ENCODE assay signal across 10 mouse cellular contexts in the genomic region with DNA sequence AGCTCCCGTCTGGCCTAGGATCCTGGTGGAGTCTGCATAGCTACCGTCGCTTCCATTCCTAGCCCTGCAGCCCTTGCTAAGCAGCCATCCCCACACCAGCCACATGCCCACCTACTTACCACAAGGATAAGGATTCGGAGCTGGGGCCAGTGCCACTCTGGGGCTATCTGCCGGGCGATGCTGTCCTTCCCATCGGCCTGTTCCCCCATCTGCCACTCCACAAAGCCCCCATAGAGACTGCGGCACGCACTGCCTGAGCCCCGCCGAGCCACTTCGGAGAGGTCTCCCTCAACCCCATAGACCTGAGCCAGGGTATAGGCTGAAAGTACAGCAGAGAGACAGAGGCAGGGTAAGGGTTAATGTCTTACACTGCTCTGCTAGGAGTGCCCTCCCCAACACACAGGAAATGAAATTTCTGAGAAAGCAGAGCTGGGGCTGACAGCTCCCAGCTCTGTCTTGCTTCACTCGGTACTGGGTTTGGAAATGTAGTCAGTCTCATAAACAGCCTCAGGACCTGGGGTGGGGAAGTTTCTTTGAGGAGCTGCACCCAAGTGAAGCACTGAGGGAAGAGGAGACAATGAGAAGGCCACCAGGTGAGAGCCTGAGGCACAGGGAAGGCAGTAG. TPM values are rescaled to one million over a fixed set of nuclear protein-coding genes. Genes with fewer than 3 reads are reported as not detected.
DNase-seq lines count a peak whose midpoint lies in the region; ATAC-seq and TF ChIP-seq lines count a peak whose summit lies in the region.
"Had no signal": no experiment of that assay in that cellular context is flagged by ENCODE, and none has a peak within 500 bp of the region (broad histone marks: within the 10 kb centered on the region; RNA-seq: fewer than 3 reads in every experiment).

No protein-coding gene starts in this region.

- TF ChIP-seq CTCF in G1E (IDR thresholded peaks at IDR 0.05; ENCODE audit: low read depth, low read length), result no peak

- 0 out of 2 replicates have a peak, but pooled peaks cover 4% of the 10 kb centered on the region for H3K9me3 ChIP-seq in hindbrain, embryonic 12.5 days (replicated peaks)
- H3K9me3 ChIP-seq in hindbrain, embryonic 14.5 days (ENCODE audit: control insufficient read depth, low read length), result no peaks in the 10 kb centered on the region
- H3K9me3 ChIP-seq in G1E (replicated peaks), result peaks cover 3% of the 10 kb centered on the region
- H3K9me3 ChIP-seq in intestine, embryonic 16.5 days (ENCODE audit: control insufficient read depth, low read length), result no peaks in the 10 kb centered on the region
- no peaks in the 10 kb centered on the region for H3K9me3 ChIP-seq in megakaryocyte, embryonic 14.5 days
- no peaks in the 10 kb centered on the region for H3K9me3 ChIP-seq in midbrain, embryonic 11.5 days (ENCODE audit: control insufficient read depth, low read length)

- 0 out of 2 replicates have a peak overlapping the region, but pooled peaks have one; percentile 38 for H3K9ac ChIP-seq in hindbrain, embryonic 12.5 days
- no peak overlapping the region for H3K9ac ChIP-seq in hindbrain, embryonic 14.5 days
- peak overlapping the region; percentile 21; the same call in 1 of the 2 replicates for H3K9ac ChIP-seq in intestine, embryonic 16.5 days (ENCODE audit: low read depth, low read length)
- no peak overlapping the region for H3K9ac ChIP-seq in midbrain, embryonic 11.5 days (ENCODE audit: low read length)

- no peak for DNase-seq in hindbrain, embryonic 14.5 days (ENCODE audit: low spot score)
- no peak for DNase-seq in G1E (ENCODE audit: low spot score)
- no peak for DNase-seq in gastrocnemius, adult 8-10 months (ENCODE audit: low spot score in 2 of 2)
- DNase-seq in midbrain, embryonic 11.5 days (ENCODE audit: low spot score, missing footprints), result no peak
- no peak for DNase-seq in embryo, embryonic 10.5 days (ENCODE audit: low spot score)
- DNase-seq: layer of hippocampus, adult 9-11 months had no signal

- 88% methylated on average over 13 of the region's 13 CpGs for WGBS in hindbrain, embryonic 12.5 days
- 94% methylated on average over 13 of the region's 13 CpGs for WGBS in hindbrain, embryonic 14.5 days
- 76% methylated on average over 13 of the region's 13 CpGs for WGBS in intestine, embryonic 16.5 days
- 94% methylated on average over 13 of the region's 13 CpGs for WGBS in midbrain, embryonic 11.5 days

- H3K27me3 ChIP-seq in hindbrain, embryonic 12.5 days, result no peaks in the 10 kb centered on the region
- H3K27me3 ChIP-seq in hindbrain, embryonic 14.5 days (ENCODE audit: control insufficient read depth, insufficient read depth, low read length), result peaks cover 3% of the 10 kb centered on the region; the same call in 1 of the 2 replicates
- no peaks in the 10 kb centered on the region for H3K27me3 ChIP-seq in G1E (ENCODE audit: insufficient read depth, low read length)
- H3K27me3 ChIP-seq in intestine, embryonic 16.5 days (replicated peaks; ENCODE audit: control insufficient read depth, insufficient read depth, low read length), result no peaks in the 10 kb centered on the region
- no peaks in the 10 kb centered on the region for H3K27me3 ChIP-seq in megakaryocyte, embryonic 14.5 days (replicated peaks)
- H3K27me3 ChIP-seq in midbrain, embryonic 11.5 days (ENCODE audit: control insufficient read depth, insufficient read depth, low read length), result no peaks in the 10 kb centered on the region

- H3K4me3 ChIP-seq in hindbrain, embryonic 12.5 days, result no peak overlapping the region
- no peak overlapping the region for H3K4me3 ChIP-seq in hindbrain, embryonic 14.5 days (replicated peaks; ENCODE audit: low read length)
- H3K4me3 ChIP-seq in G1E (ENCODE audit: low read depth, low read length), result peak overlapping the region; percentile 57; the same call in 1 of the 2 replicates
- no peak overlapping the region for H3K4me3 ChIP-seq in intestine, embryonic 16.5 days (ENCODE audit: low read length)
- peak overlapping the region; percentile 84 for H3K4me3 ChIP-seq in megakaryocyte, embryonic 14.5 days (replicated peaks)
- H3K4me3 ChIP-seq in midbrain, embryonic 11.5 days (ENCODE audit: low read depth, low read length), result no peak overlapping the region

- ATAC-seq in hindbrain, embryonic 12.5 days (ENCODE audit: low FRiP score), result no peak
- ATAC-seq in hindbrain, embryonic 14.5 days (ENCODE audit: low FRiP score), result no peak
- no peak for ATAC-seq in G1E (ENCODE audit: extremely low read depth, insufficient number of reproducible peaks, low FRiP score, poor library complexity, severe bottlenecking)
- ATAC-seq in intestine, embryonic 16.5 days, result no peak
- ATAC-seq in midbrain, embryonic 11.5 days (ENCODE audit: low FRiP score), result no peak

- no peak overlapping the region for H3K4me2 ChIP-seq in hindbrain, embryonic 12.5 days (replicated peaks)
- no peak overlapping the region for H3K4me2 ChIP-seq in hindbrain, embryonic 14.5 days (replicated peaks)
- H3K4me2 ChIP-seq in intestine, embryonic 16.5 days (ENCODE audit: low read depth, low read length), result no peak overlapping the region
- no peak overlapping the region for H3K4me2 ChIP-seq in midbrain, embryonic 11.5 days

- H3K27ac ChIP-seq in hindbrain, embryonic 12.5 days, result no peak overlapping the region
- no peak overlapping the region for H3K27ac ChIP-seq in hindbrain, embryonic 14.5 days
- H3K27ac ChIP-seq in intestine, embryonic 16.5 days (ENCODE audit: low read length), result peak overlapping the region; percentile 23; the same call in 1 of the 2 replicates
- H3K27ac ChIP-seq in midbrain, embryonic 11.5 days (ENCODE audit: low read depth, low read length), result no peak overlapping the region

- peaks cover 61% of the 10 kb centered on the region for H3K36me3 ChIP-seq in hindbrain, embryonic 12.5 days
- H3K36me3 ChIP-seq in hindbrain, embryonic 14.5 days (replicated peaks; ENCODE audit: control insufficient read depth, insufficient read depth), result peaks cover 61% of the 10 kb centered on the region
- H3K36me3 ChIP-seq in G1E (replicated peaks), result peaks cover 78% of the 10 kb centered on the region
- peaks cover 19% of the 10 kb centered on the region for H3K36me3 ChIP-seq in intestine, embryonic 16.5 days (ENCODE audit: control insufficient read depth, insufficient read depth, low read length)
- H3K36me3 ChIP-seq in megakaryocyte, embryonic 14.5 days (replicated peaks; ENCODE audit: low read length), result peaks cover 88% of the 10 kb centered on the region
- H3K36me3 ChIP-seq in midbrain, embryonic 11.5 days (ENCODE audit: control insufficient read depth, insufficient read depth, low read length), result peaks cover 17% of the 10 kb centered on the region

- peaks cover 18% of the 10 kb centered on the region for H3K4me1 ChIP-seq in hindbrain, embryonic 12.5 days
- H3K4me1 ChIP-seq in hindbrain, embryonic 14.5 days (replicated peaks; ENCODE audit: control insufficient read depth, insufficient read depth, low read length), result peaks cover 10% of the 10 kb centered on the region; the same call in 1 of the 2 replicates
- peaks cover 62% of the 10 kb centered on the region for H3K4me1 ChIP-seq in G1E (ENCODE audit: insufficient read depth, low read depth, low read length)
- H3K4me1 ChIP-seq in intestine, embryonic 16.5 days (ENCODE audit: control insufficient read depth, insufficient read depth, low read length), result peaks cover 18% of the 10 kb centered on the region
- H3K4me1 ChIP-seq in megakaryocyte, embryonic 14.5 days, result peaks cover 94% of the 10 kb centered on the region
- H3K4me1 ChIP-seq in midbrain, embryonic 11.5 days (ENCODE audit: control insufficient read depth, insufficient read depth, low read length), result peaks cover 6% of the 10 kb centered on the region

RNA-seq across cellular contexts. Expression of a gene that starts 5.1 kb away (rescaled TPM):
- polyA plus RNA-seq in hindbrain, embryonic 12.5 days (2016; fragmentation: Nextera tagmentation; extraction: Ambion mirVana), result 60.4 and 62.1 TPM in 2 replicates
- 35.7 and 44.3 TPM in 2 replicates for polyA plus RNA-seq in hindbrain, embryonic 14.5 days (2014; fragmentation: Nextera tagmentation; extraction: Ambion mirVana)
- total RNA-seq in G1E (2014; fragmentation: Nextera tagmentation), result 93.6 and 103 TPM in 2 replicates
- total RNA-seq in G1E (2017), result 57.2 and 69.2 TPM in 2 replicates
- polyA plus RNA-seq in G1E (2012), result 368 and 426 TPM in 2 replicates
- 338 and 349 TPM in 2 replicates for polyA plus RNA-seq in intestine, embryonic 16.5 days (2015; fragmentation: Nextera tagmentation; extraction: Ambion mirVana)
- 3,699 and 12,582 TPM in 2 replicates for polyA plus RNA-seq in megakaryocyte, embryonic 14.5 days (2012; ENCODE audit: insufficient read depth, low replicate concordance)
- total RNA-seq in gastrocnemius, adult 8-10 months (2022), result 1 to 10 TPM; 3.8 to 8.6 (median 5.7) TPM
- polyA plus RNA-seq in midbrain, embryonic 11.5 days (2014; fragmentation: Nextera tagmentation; extraction: Ambion mirVana), result 54.4 and 61.6 TPM in 2 replicates

RNA-seq across cellular contexts. Expression of a gene that starts 5.4 kb away (rescaled TPM):
- polyA plus RNA-seq in hindbrain, embryonic 12.5 days (2016; fragmentation: Nextera tagmentation; extraction: Ambion mirVana), result 46.9 and 48.4 TPM in 2 replicates
- polyA plus RNA-seq in hindbrain, embryonic 14.5 days (2014; fragmentation: Nextera tagmentation; extraction: Ambion mirVana), result 61.3 and 75.6 TPM in 2 replicates
- total RNA-seq in G1E (2014; fragmentation: Nextera tagmentation) (3.1 and 4.5 TPM in 2 replicates), G1E (2017) (33.3 and 38.6 TPM in 2 replicates)
- polyA plus RNA-seq in G1E (2012), result 25.8 and 26.4 TPM in 2 replicates
- polyA plus RNA-seq in intestine, embryonic 16.5 days (2015; fragmentation: Nextera tagmentation; extraction: Ambion mirVana), result 80.4 and 81.7 TPM in 2 replicates
- 66.0 and 142 TPM in 2 replicates for polyA plus RNA-seq in megakaryocyte, embryonic 14.5 days (2012; ENCODE audit: insufficient read depth, low replicate concordance)
- total RNA-seq in gastrocnemius, adult 8-10 months (2022), result 1 to 10 TPM; 3.4 to 5.5 (median 4.8) TPM
- 44.3 and 48.1 TPM in 2 replicates for polyA plus RNA-seq in midbrain, embryonic 11.5 days (2014; fragmentation: Nextera tagmentation; extraction: Ambion mirVana)

RNA-seq across cellular contexts. Expression of a gene that starts 16.0 kb away (rescaled TPM):
- not detected in 2 replicates for polyA plus RNA-seq in hindbrain, embryonic 12.5 days (2016; fragmentation: Nextera tagmentation; extraction: Ambion mirVana)
- polyA plus RNA-seq in hindbrain, embryonic 14.5 days (2014; fragmentation: Nextera tagmentation; extraction: Ambion mirVana), result not detected in 2 replicates
- total RNA-seq in G1E (2014; fragmentation: Nextera tagmentation) (not detected in 2 replicates), G1E (2017) (not detected in 2 replicates)
- polyA plus RNA-seq in G1E (2012), result not detected in 2 replicates
- not detected in 2 replicates for polyA plus RNA-seq in intestine, embryonic 16.5 days (2015; fragmentation: Nextera tagmentation; extraction: Ambion mirVana)
- polyA plus RNA-seq in megakaryocyte, embryonic 14.5 days (2012; ENCODE audit: insufficient read depth, low replicate concordance), result 0.68 TPM in 1 of 2 replicates, not detected in the other
- not detected for total RNA-seq in gastrocnemius, adult 8-10 months (2022)
- not detected in 2 replicates for polyA plus RNA-seq in midbrain, embryonic 11.5 days (2014; fragmentation: Nextera tagmentation; extraction: Ambion mirVana)
- total RNA-seq: ES-E14 had no signal

RNA-seq across cellular contexts. Expression of a gene that starts 22.7 kb away (rescaled TPM):
- polyA plus RNA-seq in hindbrain, embryonic 12.5 days (2016; fragmentation: Nextera tagmentation; extraction: Ambion mirVana), result not detected in 2 replicates
- not detected in 2 replicates for polyA plus RNA-seq in hindbrain, embryonic 14.5 days (2014; fragmentation: Nextera tagmentation; extraction: Ambion mirVana)
- total RNA-seq in G1E (2014; fragmentation: Nextera tagmentation) (not detected in 2 replicates), G1E (2017) (not detected in 2 replicates)
- polyA plus RNA-seq in G1E (2012), result not detected in 2 replicates
- polyA plus RNA-seq in intestine, embryonic 16.5 days (2015; fragmentation: Nextera tagmentation; extraction: Ambion mirVana), result 0.73 and 0.83 TPM in 2 replicates
- polyA plus RNA-seq in megakaryocyte, embryonic 14.5 days (2012; ENCODE audit: insufficient read depth, low replicate concordance), result 2.8 and 8.0 TPM in 2 replicates
- 10 to 100 TPM in 3 of 4 experiments, 1 to 10 TPM in 1; 8.9 to 15.4 (median 13.7) TPM for total RNA-seq in gastrocnemius, adult 8-10 months (2022)
- polyA plus RNA-seq in midbrain, embryonic 11.5 days (2014; fragmentation: Nextera tagmentation; extraction: Ambion mirVana), result not detected in 2 replicates

RNA-seq across cellular contexts. Expression of a gene that starts 38.0 kb away (rescaled TPM):
- 35.3 and 39.2 TPM in 2 replicates for polyA plus RNA-seq in hindbrain, embryonic 12.5 days (2016; fragmentation: Nextera tagmentation; extraction: Ambion mirVana)
- 31.6 and 32.6 TPM in 2 replicates for polyA plus RNA-seq in hindbrain, embryonic 14.5 days (2014; fragmentation: Nextera tagmentation; extraction: Ambion mirVana)
- total RNA-seq in G1E (2014; fragmentation: Nextera tagmentation) (28.0 and 45.3 TPM in 2 replicates), G1E (2017) (18.6 and 29.4 TPM in 2 replicates)
- 29.5 and 33.3 TPM in 2 replicates for polyA plus RNA-seq in G1E (2012)
- polyA plus RNA-seq in intestine, embryonic 16.5 days (2015; fragmentation: Nextera tagmentation; extraction: Ambion mirVana), result 29.2 and 30.4 TPM in 2 replicates
- polyA plus RNA-seq in megakaryocyte, embryonic 14.5 days (2012; ENCODE audit: insufficient read depth, low replicate concordance), result 86.9 and 219 TPM in 2 replicates
- total RNA-seq in gastrocnemius, adult 8-10 months (2022), result 10 to 100 TPM; 29.9 to 37.5 (median 32.4) TPM
- 23.2 and 29.7 TPM in 2 replicates for polyA plus RNA-seq in midbrain, embryonic 11.5 days (2014; fragmentation: Nextera tagmentation; extraction: Ambion mirVana)

Comparison
In these comparisons a context has a peak if more than half of its experiments do, and no peak if none do; other contexts are left out.
1. H3K9ac ChIP-seq: peak in hindbrain, embryonic 12.5 days (single experiment) and intestine, embryonic 16.5 days (single experiment); none in hindbrain, embryonic 14.5 days (single experiment) and midbrain, embryonic 11.5 days (single experiment).
2. H3K4me3 ChIP-seq: peak in G1E (single experiment) and megakaryocyte, embryonic 14.5 days (single experiment); none in hindbrain, embryonic 12.5 days (single experiment), hindbrain, embryonic 14.5 days (single experiment), intestine, embryonic 16.5 days (single experiment) and midbrain, embryonic 11.5 days (single experiment).